Mouse (Mus musculus): ENCODE data around the gene Armh1.

- TF ChIP-seq CTCF (IDR thresholded peaks at IDR 0.05; ENCODE audit: borderline replicate concordance, control insufficient read depth, extremely low read depth, insufficient read depth, low read length, poor library complexity) (no peak), POLR2A (IDR thresholded peaks at IDR 0.05; ENCODE audit: control insufficient read depth, extremely low read depth, insufficient read depth, low read length, poor library complexity) (no peak)
Observed at GRCm38 (mm10) chr4:117277687-117278086, 25.8 kb upstream of the Armh1 start.
